12 mouse cellular contexts compared by ENCODE assay signal in the genomic region with DNA sequence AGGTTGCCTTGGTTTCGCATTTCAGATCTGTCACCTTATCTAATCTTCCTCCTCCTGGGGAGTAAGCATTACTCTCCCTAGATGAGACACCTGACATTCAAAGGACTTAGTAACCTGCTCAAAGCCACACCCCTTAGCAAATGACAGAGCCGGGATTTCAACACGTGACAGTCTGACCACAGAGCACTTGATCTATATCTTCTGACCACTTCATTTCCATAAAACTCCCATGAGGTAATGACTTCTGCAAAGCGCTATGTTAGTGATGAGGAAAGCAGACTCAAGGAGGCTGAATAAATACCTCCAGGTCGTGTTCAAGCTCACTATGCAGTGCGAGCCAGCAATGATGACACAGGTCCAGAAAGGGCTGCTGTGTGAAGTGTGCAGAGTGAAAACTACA. TPM values are rescaled to one million over a fixed set of nuclear protein-coding genes. Genes with fewer than 3 reads are reported as not detected.
A peak's percentile ranks its signal among the peaks of the same experiment; 100 is the strongest.
DNase-seq lines count a peak whose midpoint lies in the region; ATAC-seq and TF ChIP-seq lines count a peak whose summit lies in the region.
"Had no signal": no experiment of that assay in that cellular context is flagged by ENCODE, and none has a peak within 500 bp of the region (broad histone marks: within the 10 kb centered on the region; RNA-seq: fewer than 3 reads in every experiment).

No protein-coding gene starts in this region.

- peak; percentile 18; the same call in 1 of the 2 replicates for TF ChIP-seq EP300 in CH12.LX (IDR thresholded peaks at IDR 0.05; ENCODE audit: low read length)

- H3K4me1 ChIP-seq in CH12.LX (ENCODE audit: control insufficient read depth in 1 of 2, insufficient read depth in 2 of 2), result peaks cover 2 to 16% of the 10 kb centered on the region in 2 experiments; a peak in 2 of 4 replicates
- H3K4me1 ChIP-seq in limb, embryonic 15.5 days, result 0 out of 2 replicates have a peak, but pooled peaks cover 3% of the 10 kb centered on the region
- peaks cover 9% of the 10 kb centered on the region; the same call in 1 of the 2 replicates for H3K4me1 ChIP-seq in spleen, adult 2 months (ENCODE audit: control insufficient read depth, insufficient read depth, insufficient read length)
- H3K4me1 ChIP-seq in forebrain, embryonic 16.5 days (replicated peaks; ENCODE audit: control insufficient read depth, insufficient read depth, low read length), result peaks cover 25% of the 10 kb centered on the region
- H3K4me1 ChIP-seq in cerebellum, adult 2 months (ENCODE audit: control insufficient read depth, insufficient read depth, low read length), result no peaks in the 10 kb centered on the region

- no peak for TF ChIP-seq RAD21 in CH12.LX (IDR thresholded peaks at IDR 0.05; ENCODE audit: low read depth, low read length)

- dilution Hi-C loops in CH12.LX (cut with MboI; ENCODE audit: extremely low pct_ligation_motif_present, extremely low pct_unique_long_range_greater_than_20kb, low sequenced_read_pairs), result no loop called here

- H3K27me3 ChIP-seq in CH12.LX (replicated peaks), result no peaks in the 10 kb centered on the region
- H3K27me3 ChIP-seq in limb, embryonic 15.5 days, result no peaks in the 10 kb centered on the region
- no peaks in the 10 kb centered on the region for H3K27me3 ChIP-seq in spleen, adult 2 months (ENCODE audit: control insufficient read depth, insufficient read depth, low read length)
- H3K27me3 ChIP-seq in forebrain, embryonic 16.5 days (replicated peaks; ENCODE audit: control insufficient read depth, insufficient read depth, low read length), result no peaks in the 10 kb centered on the region
- H3K27me3 ChIP-seq in cerebellum, adult 2 months (ENCODE audit: control insufficient read depth, insufficient read depth, low read length), result no peaks in the 10 kb centered on the region
- H3K27me3 ChIP-seq: embryonic facial prominence, embryonic 13.5 days had no signal

- WGBS in limb, embryonic 15.5 days, result 66% methylated on average over 6 of the region's 6 CpGs
- 31% methylated on average over 6 of the region's 6 CpGs for WGBS in spleen, adult 2 months
- 91% methylated on average over 6 of the region's 6 CpGs for WGBS in forebrain, embryonic 16.5 days
- 89% methylated on average over 6 of the region's 6 CpGs for WGBS in cerebellum, adult 2 months

- peak; percentile 16 for DNase-seq in spleen, adult 12 weeks (ENCODE audit: low spot score)
- no peak for DNase-seq in spleen, postnatal 14 days (ENCODE audit: low spot score in 2 of 2)
- DNase-seq in CH12.LX (ENCODE audit: extremely low read depth), result peak; percentile 65
- DNase-seq in spleen, adult 2 months (ENCODE audit: low read depth in 1 of 2, low spot score in 2 of 2), result peak; percentile 67 to 92
- no peak for DNase-seq in layer of hippocampus, adult 9-10 months (ENCODE audit: low spot score)
- DNase-seq in cerebellum, adult 2 months, result no peak
- DNase-seq: cerebellum, postnatal 10 days had no signal

- 0 out of 2 replicates have a peak, but pooled peaks have one; percentile 48 for ATAC-seq in limb, embryonic 15.5 days (ENCODE audit: insufficient number of reproducible peaks, low FRiP score, low TSS enrichment, low read depth)
- no peak for ATAC-seq in forebrain, embryonic 16.5 days
- ATAC-seq: forebrain, embryonic 14.5 days; intestine, postnatal 0 days had no signal

- no peaks in the 10 kb centered on the region for H3K79me2 ChIP-seq in CH12.LX (replicated peaks; ENCODE audit: control insufficient read depth, extremely low read depth, insufficient read depth, poor library complexity, severe bottlenecking)

- TF ChIP-seq POLR2A in CH12.LX (IDR thresholded peaks at IDR 0.05; ENCODE audit: low read depth, low read length), result no peak
- TF ChIP-seq POLR2A in spleen, adult 2 months (IDR thresholded peaks at IDR 0.05; ENCODE audit: low read depth, low read length), result no peak
- TF ChIP-seq POLR2A in cerebellum, adult 2 months (IDR thresholded peaks at IDR 0.05; ENCODE audit: borderline replicate concordance, insufficient read depth, low read length), result no peak

- H3K9me3 ChIP-seq in CH12.LX (replicated peaks; ENCODE audit: low read length), result peaks cover 2% of the 10 kb centered on the region
- H3K9me3 ChIP-seq in limb, embryonic 15.5 days, result no peaks in the 10 kb centered on the region
- H3K9me3 ChIP-seq in forebrain, embryonic 16.5 days (ENCODE audit: control insufficient read depth, low read length), result no peaks in the 10 kb centered on the region
- H3K9me3 ChIP-seq: embryonic facial prominence, embryonic 13.5 days had no signal

- in situ Hi-C loops in CH12.LX (cut with MboI; ENCODE audit: low pct_ligation_motif_present, low pct_unique_long_range_greater_than_20kb, low sequenced_read_pairs), result no loop called here

- H3K36me3 ChIP-seq in CH12.LX (replicated peaks in 1 of 2; ENCODE audit: control insufficient read depth in 1 of 2, insufficient read depth in 1 of 2, low read length in 1 of 2), result no peaks in the 10 kb centered on the region
- no peaks in the 10 kb centered on the region for H3K36me3 ChIP-seq in limb, embryonic 15.5 days
- H3K36me3 ChIP-seq in spleen, adult 2 months (ENCODE audit: control insufficient read depth, insufficient read depth, low read length), result no peaks in the 10 kb centered on the region
- H3K36me3 ChIP-seq in forebrain, embryonic 16.5 days (ENCODE audit: control insufficient read depth, insufficient read depth), result no peaks in the 10 kb centered on the region
- H3K36me3 ChIP-seq: embryonic facial prominence, embryonic 13.5 days had no signal

- H3K9ac ChIP-seq in CH12.LX (ENCODE audit: insufficient read depth, low read depth), result no peak overlapping the region
- H3K9ac ChIP-seq in limb, embryonic 15.5 days, result no peak overlapping the region
- no peak overlapping the region for H3K9ac ChIP-seq in forebrain, embryonic 16.5 days (replicated peaks; ENCODE audit: low read depth, low read length)
- H3K9ac ChIP-seq: embryonic facial prominence, embryonic 13.5 days had no signal

- TF ChIP-seq CTCF in CH12.LX (conservative IDR thresholded peaks at IDR 0.05 in 1 of 2, IDR thresholded peaks at IDR 0.05 in 1 of 2; ENCODE audit: low read depth in 2 of 2, low read length in 2 of 2), result no peak
- no peak for TF ChIP-seq CTCF in spleen, adult 2 months (IDR thresholded peaks at IDR 0.05; ENCODE audit: extremely low read depth, insufficient read depth, insufficient read length, insufficient replicate concordance)
- no peak for TF ChIP-seq CTCF in cerebellum, adult 2 months (IDR thresholded peaks at IDR 0.05; ENCODE audit: borderline replicate concordance, insufficient read depth, low read depth, low read length)

- H3K4me3 ChIP-seq in CH12.LX (replicated peaks in 1 of 3; ENCODE audit: low read depth in 2 of 3, low read length in 2 of 3, poor library complexity in 1 of 3), result no peak overlapping the region
- H3K4me3 ChIP-seq in limb, embryonic 15.5 days, result no peak overlapping the region
- no peak overlapping the region for H3K4me3 ChIP-seq in spleen, adult 2 months (ENCODE audit: extremely low read depth, insufficient read depth, insufficient read length)
- H3K4me3 ChIP-seq in forebrain, embryonic 16.5 days (replicated peaks; ENCODE audit: low read length), result no peak overlapping the region
- H3K4me3 ChIP-seq in cerebellum, adult 2 months (replicated peaks; ENCODE audit: insufficient read depth, low read depth, low read length), result no peak overlapping the region
- H3K4me3 ChIP-seq: embryonic facial prominence, embryonic 13.5 days had no signal

- H3K4me2 ChIP-seq in CH12.LX (ENCODE audit: insufficient read depth, low read depth, poor library complexity, severe bottlenecking), result peak overlapping the region; percentile 32; the same call in 1 of the 2 replicates
- no peak overlapping the region for H3K4me2 ChIP-seq in limb, embryonic 15.5 days
- no peak overlapping the region for H3K4me2 ChIP-seq in forebrain, embryonic 16.5 days (ENCODE audit: low read length)
- H3K4me2 ChIP-seq: embryonic facial prominence, embryonic 13.5 days had no signal

- H3K27ac ChIP-seq in CH12.LX (ENCODE audit: insufficient read depth, low read depth), result no peak overlapping the region
- no peak overlapping the region for H3K27ac ChIP-seq in limb, embryonic 15.5 days
- no peak overlapping the region for H3K27ac ChIP-seq in spleen, adult 2 months (ENCODE audit: insufficient read depth, low read length)
- H3K27ac ChIP-seq in forebrain, embryonic 16.5 days (ENCODE audit: low read length), result no peak overlapping the region
- no peak overlapping the region for H3K27ac ChIP-seq in cerebellum, adult 2 months (ENCODE audit: insufficient read depth, low read length)
- H3K27ac ChIP-seq: embryonic facial prominence, embryonic 13.5 days had no signal

TF ChIP-seq in CH12.LX, 34 proteins besides CTCF, POLR2A, EP300 and RAD21:
- peak; percentile 68 for TF ChIP-seq USF1 (IDR thresholded peaks at IDR 0.05; ENCODE audit: low read depth, low read length)
- TF ChIP-seq MAX (IDR thresholded peaks at IDR 0.05; ENCODE audit: low read length), result peak; percentile 75; the same call in 1 of the 2 replicates
- TF ChIP-seq BHLHE40 (IDR thresholded peaks at IDR 0.05; ENCODE audit: low read depth, low read length), result peak; percentile 85
- TF ChIP-seq MXI1 (IDR thresholded peaks at IDR 0.05; ENCODE audit: low read depth, low read length), result no peak
- TF ChIP-seq KAT2A (IDR thresholded peaks at IDR 0.05; ENCODE audit: insufficient replicate concordance, low read length), result no peak
- TF ChIP-seq MAFK (IDR thresholded peaks at IDR 0.05; ENCODE audit: insufficient replicate concordance, low read length), result 0 out of 2 replicates have a peak, but pooled peaks have one; percentile 18
- no peak for TF ChIP-seq ZC3H11A (IDR thresholded peaks at IDR 0.05; ENCODE audit: low read depth, low read length)
- no peak for TF ChIP-seq MAZ (IDR thresholded peaks at IDR 0.05; ENCODE audit: low read depth, low read length)
- TF ChIP-seq SIN3A (IDR thresholded peaks at IDR 0.05; ENCODE audit: low read length), result no peak
- TF ChIP-seq UBTF (IDR thresholded peaks at IDR 0.05; ENCODE audit: low read depth, low read length), result no peak
- no peak for TF ChIP-seq ETS1 (conservative IDR thresholded peaks at IDR 0.05; ENCODE audit: low read depth, low read length)
- TF ChIP-seq USF2 (conservative IDR thresholded peaks at IDR 0.05; ENCODE audit: low read depth, low read length), result peak; percentile 74

RNA-seq across cellular contexts. Expression of a gene that starts 52.1 kb away (rescaled TPM):
- total RNA-seq in CH12.LX (2012; rRNA removed) (8.6 and 9.8 TPM in 2 replicates), CH12.LX (2014; rRNA removed) (19.3 and 22.5 TPM in 2 replicates)
- 27.2 and 28.2 TPM in 2 replicates for polyA plus RNA-seq in CH12.LX (2012; ENCODE audit: insufficient read length, low read depth)
- 29.5 and 31.5 TPM in 2 replicates for polyA plus RNA-seq in limb, embryonic 15.5 days (2015; fragmentation: Nextera tagmentation; extraction: Ambion mirVana)
- polyA plus RNA-seq in spleen, adult 2 months (2012; rRNA removed), result 4.4 and 5.8 TPM in 2 replicates
- polyA plus RNA-seq in forebrain, embryonic 16.5 days (2015; fragmentation: Nextera tagmentation; extraction: Ambion mirVana), result 23.6 and 29.2 TPM in 2 replicates
- 8.4 and 10.8 TPM in 2 replicates for polyA plus RNA-seq in cerebellum, adult 2 months (2012; rRNA removed)

Comparison
In these comparisons a context has a peak if more than half of its experiments do, and no peak if none do; other contexts are left out.
1. DNase-seq: peak in spleen, adult 12 weeks (single experiment), CH12.LX (single experiment) and spleen, adult 2 months (2 of 2); none in spleen, postnatal 14 days (0 of 2), layer of hippocampus, adult 9-10 months (single experiment) and cerebellum, adult 2 months (0 of 2).